Mouse (Mus musculus): Measurements from ENCODE around the gene Ttc28.

DNA sequence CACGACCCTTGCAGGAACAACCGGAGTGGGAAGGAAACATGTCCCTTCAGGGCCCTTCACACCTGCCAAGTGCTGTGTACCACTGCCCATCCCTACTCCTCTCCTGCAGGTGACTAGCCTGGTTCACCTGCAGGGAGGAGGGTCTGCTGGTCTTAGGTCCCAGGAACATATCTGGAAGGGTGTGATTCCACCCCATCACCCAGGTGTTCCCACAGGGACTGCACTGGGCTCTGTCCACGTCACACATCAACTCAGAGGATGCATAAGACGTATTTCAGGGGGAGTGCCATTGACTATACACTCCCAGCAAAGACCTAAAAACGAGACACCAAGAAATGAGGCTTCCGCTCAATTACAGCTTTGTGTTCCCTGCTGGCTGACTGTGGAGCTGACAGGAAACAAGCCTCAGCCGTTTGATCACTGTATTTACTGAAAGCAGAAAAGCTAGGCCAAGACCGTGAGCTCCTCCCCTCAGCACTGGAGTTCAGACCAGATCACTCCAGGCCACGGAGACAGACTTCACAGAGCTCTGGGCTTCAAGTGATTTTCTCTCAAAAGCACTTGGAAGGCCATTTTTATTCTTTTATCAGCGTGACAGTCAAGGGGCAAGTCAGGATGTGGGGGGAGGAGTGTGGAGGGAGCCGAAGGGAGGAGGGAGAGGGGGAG, 383.1 kb downstream of the Ttc28 start:
- no peak for TF ChIP-seq UBTF (IDR thresholded peaks at IDR 0.05; ENCODE audit: low read depth, low read length)
- TF ChIP-seq ELF1 (IDR thresholded peaks at IDR 0.05; ENCODE audit: low read depth, low read length): no peak
- no peak for TF ChIP-seq NRF1 (IDR thresholded peaks at IDR 0.05; ENCODE audit: low read depth, low read length)
- no peak for TF ChIP-seq CHD1 (IDR thresholded peaks at IDR 0.05; ENCODE audit: low read depth, low read length)
- no peak for TF ChIP-seq HCFC1 (IDR thresholded peaks at IDR 0.05; ENCODE audit: low read depth, low read length)
- no peak for TF ChIP-seq CTCF (conservative IDR thresholded peaks at IDR 0.05 in 1 of 2, IDR thresholded peaks at IDR 0.05 in 1 of 2; ENCODE audit: low read depth in 2 of 2, low read length in 2 of 2)
- TF ChIP-seq CHD2 (IDR thresholded peaks at IDR 0.05; ENCODE audit: low read length): no peak
- TF ChIP-seq SIN3A (IDR thresholded peaks at IDR 0.05; ENCODE audit: low read length): no peak
- TF ChIP-seq PAX5 (IDR thresholded peaks at IDR 0.05; ENCODE audit: low read length): no peak

Measured in CH12.LX (cell line).